26 mouse cellular contexts compared by ENCODE assay signal in genomic region chr16:31037431-31037830, GRCm38 (mm10). TPM values are rescaled to one million over a fixed set of nuclear protein-coding genes. Genes with fewer than 3 reads are reported as not detected.
DNase-seq lines count a peak whose midpoint lies in the region; ATAC-seq lines count a peak whose summit lies in the region.
"Had no signal": no experiment of that assay in that cellular context is flagged by ENCODE, and none has a peak within 500 bp of the region (broad histone marks: within the 10 kb centered on the region; RNA-seq: fewer than 3 reads in every experiment).

No protein-coding gene starts in this region.

- H3K4me1 ChIP-seq in midbrain, embryonic 14.5 days (ENCODE audit: control insufficient read depth, insufficient read depth, low read length), result peaks cover 4% of the 10 kb centered on the region; the same call in 1 of the 2 replicates

- 81% methylated on average over 1 of the region's 1 CpGs for whole genome bisulfite sequencing in midbrain, embryonic 14.5 days

- no peak overlapping the region for H3K27ac ChIP-seq in midbrain, embryonic 14.5 days (replicated peaks; ENCODE audit: low read depth, low read length)
- H3K27ac ChIP-seq: embryonic facial prominence, embryonic 12.5 days; embryonic facial prominence, embryonic 15.5 days; heart, adult 2 months; heart, embryonic 10.5 days; heart, embryonic 13.5 days; hindbrain, embryonic 14.5 days; hindbrain, postnatal 0 days had no signal

- H3K36me3 ChIP-seq in midbrain, embryonic 14.5 days (ENCODE audit: control insufficient read depth, insufficient read depth, low read length), result no peaks in the 10 kb centered on the region
- H3K36me3 ChIP-seq: embryonic facial prominence, embryonic 12.5 days; embryonic facial prominence, embryonic 15.5 days; heart, embryonic 10.5 days; heart, embryonic 13.5 days had no signal

- no peak for ATAC-seq in midbrain, embryonic 14.5 days (ENCODE audit: low FRiP score, low TSS enrichment)
- ATAC-seq: forebrain, embryonic 16.5 days; hindbrain, postnatal 0 days; intestine, postnatal 0 days had no signal

- H3K4me2 ChIP-seq in midbrain, embryonic 14.5 days (ENCODE audit: low read length), result no peak overlapping the region
- H3K4me2 ChIP-seq: embryonic facial prominence, embryonic 12.5 days; embryonic facial prominence, embryonic 15.5 days; heart, embryonic 13.5 days; hindbrain, embryonic 14.5 days had no signal

- no peak overlapping the region for H3K4me3 ChIP-seq in midbrain, embryonic 14.5 days (replicated peaks; ENCODE audit: low read depth, low read length)
- H3K4me3 ChIP-seq: embryonic facial prominence, embryonic 12.5 days; embryonic facial prominence, embryonic 15.5 days; heart, adult 2 months; heart, embryonic 10.5 days; heart, embryonic 13.5 days had no signal

- peak; percentile 28 for DNase-seq in cerebellum, adult 9-10 months
- no peak for DNase-seq in cerebellum, postnatal 4 days (ENCODE audit: low spot score in 2 of 2)
- peak; percentile 79 for DNase-seq in ES-CJ7 (ENCODE audit: low read depth, low spot score)
- peak; percentile 20 for DNase-seq in WW6 (ENCODE audit: low read depth, low spot score)
- peak; percentile 45 for DNase-seq in brain, adult 2 months (ENCODE audit: low read depth, low spot score)
- DNase-seq in kidney, postnatal 36 days, result no peak
- DNase-seq in midbrain, embryonic 14.5 days, result no peak
- no peak for DNase-seq in adrenal gland, adult (ENCODE audit: inconsistent age in 2 of 2, low spot score in 1 of 2)
- DNase-seq: adrenal gland, postnatal 10 days; adrenal gland, postnatal 36 days; cerebellum, adult 11-12 months; cerebellum, adult 8-10 months; cerebellum, postnatal 14 days; gastrocnemius, postnatal 10 days; gastrocnemius, postnatal 36 days; heart, adult 2 months; heart, postnatal 14 days; heart, postnatal 4 days had no signal

- no peaks in the 10 kb centered on the region for H3K9me3 ChIP-seq in midbrain, embryonic 14.5 days (ENCODE audit: control insufficient read depth, low read length)
- H3K9me3 ChIP-seq: embryonic facial prominence, embryonic 12.5 days; embryonic facial prominence, embryonic 15.5 days; heart, embryonic 10.5 days; heart, embryonic 13.5 days had no signal

- no peak overlapping the region for H3K9ac ChIP-seq in midbrain, embryonic 14.5 days (replicated peaks; ENCODE audit: low read length)
- H3K9ac ChIP-seq: embryonic facial prominence, embryonic 12.5 days; embryonic facial prominence, embryonic 15.5 days; heart, embryonic 13.5 days; hindbrain, embryonic 14.5 days had no signal

- H3K27me3 ChIP-seq in midbrain, embryonic 14.5 days (ENCODE audit: control insufficient read depth, insufficient read depth, low read length), result no peaks in the 10 kb centered on the region
- H3K27me3 ChIP-seq: embryonic facial prominence, embryonic 12.5 days; embryonic facial prominence, embryonic 15.5 days; heart, embryonic 13.5 days had no signal

RNA-seq across cellular contexts. Expression of gene Xxylt1, which starts 43.8 kb away (rescaled TPM):
- polyA plus RNA-seq in midbrain, embryonic 14.5 days (2014; fragmentation: Nextera tagmentation; extraction: Ambion mirVana), result 13.3 and 14.4 TPM in 2 replicates

Comparison
In these comparisons a context has a peak if more than half of its experiments do, and no peak if none do; other contexts are left out.
1. DNase-seq: peak in cerebellum, adult 9-10 months (single experiment), ES-CJ7 (single experiment), WW6 (single experiment) and brain, adult 2 months (single experiment); none in cerebellum, postnatal 4 days (0 of 2), kidney, postnatal 36 days (0 of 2), midbrain, embryonic 14.5 days (single experiment) and adrenal gland, adult (0 of 2).